Mouse (Mus musculus) cortical plate, adult 2 months (tissue): ENCODE data around the gene Zfp12. TPM values are rescaled to one million over a fixed set of nuclear protein-coding genes. Genes with fewer than 3 reads are reported as not detected.

Source experiments
- H3K27ac ChIP-seq: fragments of 200-500 bp; 2 replicates; pipeline ENCODE4 v1.5.1; 2012; ENCODE audit warnings: low read length, control low read depth, inconsistent platforms; ENCODE audit not compliant: insufficient read depth
- H3K4me1 ChIP-seq: fragments of 200-500 bp; 2 replicates; pipeline ENCODE4 v1.6.1; 2011; ENCODE audit warnings: low read length; ENCODE audit not compliant: control insufficient read depth, insufficient read depth
- H3K4me3 ChIP-seq: fragments of 200-500 bp; 2 replicates; pipeline ENCODE4 v1.5.1; 2011; ENCODE audit warnings: mild to moderate bottlenecking, low read length, control low read depth; ENCODE audit not compliant: insufficient read depth
- CTCF ChIP-seq: fragments of 200-500 bp; IDR thresholded peaks from 2 replicates; pipeline ENCODE4 v1.5.1; 2011; ENCODE audit warnings: mild to moderate bottlenecking, control low read depth, low read length; ENCODE audit not compliant: insufficient read depth; ENCODE audit errors: extremely low read depth
- POLR2A ChIP-seq: fragments of 200-500 bp; IDR thresholded peaks from 2 replicates; pipeline ENCODE4 v1.6.1; 2011; ENCODE audit warnings: mild to moderate bottlenecking, low read length, control low read depth; ENCODE audit not compliant: insufficient read depth; ENCODE audit errors: extremely low read depth
- polyA plus RNA-seq: library from polyadenylated mRNA; depleted of rRNA; stranded (reverse); fragments of >200 nt; gene quantifications from 2 replicates; pipeline ENCODE4 v1.2.3, GENCODE M21; 2012; rRNA removed

The Zfp12 gene
- polyA plus RNA-seq, 1 experiment, result 21.9 TPM

DNA sequence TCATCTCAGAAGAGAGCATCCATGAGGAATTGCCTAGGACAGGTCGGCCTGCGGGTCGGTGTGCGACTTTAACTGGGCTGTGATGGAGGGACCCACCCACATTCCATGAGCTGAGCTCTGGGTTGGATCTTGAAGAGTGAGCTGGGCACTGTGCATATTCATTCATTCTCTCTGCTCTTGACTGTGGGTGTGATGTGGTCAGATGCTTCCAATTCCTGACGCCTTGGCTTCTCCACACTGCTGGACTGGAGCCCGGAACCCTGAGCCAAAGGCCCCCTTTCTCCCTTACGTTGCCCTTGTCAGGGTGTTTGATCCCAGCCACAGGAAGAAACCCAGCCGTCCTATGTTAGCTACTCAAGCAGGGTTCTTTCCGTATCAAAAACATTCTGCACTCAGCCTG lies 63.0 kb downstream of the Zfp12 start:
- H3K4me3 ChIP-seq, result no peak overlapping the region
- TF ChIP-seq POLR2A (no peak), CTCF (no peak)
- no peak overlapping the region for H3K27ac ChIP-seq
- H3K4me1 ChIP-seq, result no peaks in the 10 kb centered on the region

DNA sequence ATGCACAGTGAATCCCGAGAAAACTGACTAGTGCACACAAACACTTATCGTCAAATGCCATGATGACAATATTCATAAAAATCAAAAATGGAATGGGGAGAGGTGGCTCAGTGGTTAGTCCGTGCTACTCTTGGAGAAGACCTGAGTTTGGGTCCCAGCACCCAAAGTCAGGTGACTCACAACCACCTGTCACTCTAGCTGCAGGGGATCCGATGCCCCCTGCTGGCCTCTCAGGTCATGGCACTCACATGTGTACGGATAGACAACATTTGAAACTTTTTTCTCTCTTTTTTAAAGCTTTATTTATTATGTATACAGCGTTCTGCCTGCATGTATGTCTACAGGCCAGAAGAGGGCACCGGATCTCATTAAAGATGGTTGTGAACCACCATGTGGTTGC lies 63.4 kb downstream of the Zfp12 start:
- H3K27ac ChIP-seq, result no peak overlapping the region
- TF ChIP-seq CTCF, result peak; percentile 18; the same call in 1 of the 2 replicates
- no peak for TF ChIP-seq POLR2A
- H3K4me1 ChIP-seq, result no peaks in the 10 kb centered on the region
- H3K4me3 ChIP-seq, result no peak overlapping the region

Other genes starting within 250 kb of the Zfp12 start
- gene Rnf216, start 122.2 kb upstream of the Zfp12 start, polyA plus RNA-seq, result 27.7 and 28.5 TPM in 2 replicates
- not detected in 2 replicates for gene Olfr718-ps1, start 87.6 kb upstream of the Zfp12 start, polyA plus RNA-seq
- gene Rbak, start 54.4 kb upstream of the Zfp12 start, polyA plus RNA-seq, result 10.0 and 12.5 TPM in 2 replicates
- gene Spdye4b, start 54.1 kb upstream of the Zfp12 start, polyA plus RNA-seq, result not detected in 2 replicates
- gene Spdye4a, start 8.3 kb upstream of the Zfp12 start, polyA plus RNA-seq, result 0.11 TPM in 1 of 2 replicates, not detected in the other
- 13.9 and 15.8 TPM in 2 replicates for gene Zfp316, start 34.9 kb downstream of the Zfp12 start, polyA plus RNA-seq
- gene Zfp853, start 58.5 kb downstream of the Zfp12 start, polyA plus RNA-seq, result 10.4 and 11.8 TPM in 2 replicates
- 16.3 and 16.9 TPM in 2 replicates for gene E130309D02Rik, start 80.2 kb downstream of the Zfp12 start, polyA plus RNA-seq
- 67.2 and 67.6 TPM in 2 replicates for gene Zdhhc4, start 94.1 kb downstream of the Zfp12 start, polyA plus RNA-seq
- gene Grid2ip, start 122.2 kb downstream of the Zfp12 start, polyA plus RNA-seq, result 2.3 and 3.0 TPM in 2 replicates
- 27.3 and 30.3 TPM in 2 replicates for gene Kdelr2, start 168.7 kb downstream of the Zfp12 start, polyA plus RNA-seq
- gene Daglb, start 229.4 kb downstream of the Zfp12 start, polyA plus RNA-seq, result 30.4 and 32.4 TPM in 2 replicates